Mouse (Mus musculus): ENCODE data around the gene Ndufab1.

Ndufab1 gene

DNA sequence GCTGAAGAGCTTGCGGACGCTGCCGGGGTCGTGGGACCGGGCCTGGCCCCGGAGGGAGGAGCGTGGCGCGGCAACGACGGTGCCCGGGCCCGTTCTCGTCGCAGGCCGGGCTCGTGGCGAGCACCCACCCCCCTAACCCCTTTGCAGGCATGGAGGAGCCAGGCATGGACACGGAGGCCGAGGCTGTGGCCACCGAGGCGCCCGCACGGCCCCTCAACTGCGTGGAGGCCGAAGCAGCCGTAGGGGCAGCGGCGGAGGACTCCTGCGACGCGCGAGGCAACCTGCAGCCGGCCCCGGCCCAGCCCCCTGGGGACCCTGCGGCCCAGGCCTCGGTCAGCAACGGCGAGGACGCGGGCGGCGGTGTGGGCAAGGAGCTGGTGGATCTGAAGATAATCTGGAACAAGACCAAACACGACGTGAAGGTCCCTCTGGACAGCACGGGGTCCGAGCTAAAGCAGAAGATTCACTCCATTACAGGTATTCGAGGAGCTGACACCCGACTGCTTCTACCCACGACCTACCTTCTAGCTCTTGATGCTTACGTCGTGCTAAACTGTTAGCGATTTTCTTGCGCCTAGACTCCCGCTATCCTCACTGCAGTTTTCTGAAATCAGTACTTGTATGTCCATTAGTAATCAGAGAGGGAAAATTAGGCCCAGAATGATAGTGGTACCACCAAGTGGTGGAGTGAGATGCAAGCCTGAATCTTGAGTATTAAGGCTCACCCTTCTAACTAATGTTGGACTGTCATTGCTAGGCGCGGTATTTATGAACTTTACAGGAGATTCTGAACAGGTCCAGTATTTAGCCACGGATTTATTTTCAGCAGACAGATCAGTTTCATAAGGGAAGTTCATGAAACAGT is 33.9 kb downstream of the Ndufab1 start:
- peak in 1 of 2 experiments; percentile 38 for DNase-seq

DNA sequence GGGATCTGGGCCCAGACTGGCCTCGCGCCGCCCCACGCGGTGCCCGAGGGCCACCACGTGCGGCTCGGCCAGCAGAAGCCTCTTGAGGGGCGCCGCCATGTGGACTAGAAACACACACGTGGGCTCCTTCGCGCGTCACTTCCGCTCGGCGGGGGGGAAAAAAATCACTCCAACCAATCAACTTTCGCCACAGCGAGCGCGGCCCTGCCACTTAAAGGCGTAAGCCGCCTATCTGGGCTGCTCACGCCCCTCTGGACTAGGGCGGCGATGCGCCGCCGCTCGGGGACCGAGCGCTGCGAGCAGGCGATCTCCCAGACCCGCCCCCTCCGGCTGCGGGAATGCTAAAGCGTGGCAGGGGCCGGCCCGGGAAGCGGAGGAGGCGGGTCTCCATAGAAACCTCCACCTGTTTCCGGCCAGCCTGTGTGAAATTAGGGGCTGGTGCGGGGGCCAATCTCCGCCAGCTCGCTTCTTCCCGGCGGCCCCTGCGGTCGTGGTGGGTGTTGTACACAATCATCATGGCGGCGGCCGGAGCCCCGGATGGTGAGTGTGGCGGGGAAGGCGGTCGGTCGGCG is 34.7 kb downstream of the Ndufab1 start, which contains the start of the genes Ubfd1 and Ears2:
Gene Ubfd1 (plus strand): TSS at position 231 of the 572 bp plus-strand sequence.
Gene Ears2 (minus strand): TSS at position 319 of the 572 bp plus-strand sequence.
- DNase-seq: peak; percentile 96 to 97

DNA sequence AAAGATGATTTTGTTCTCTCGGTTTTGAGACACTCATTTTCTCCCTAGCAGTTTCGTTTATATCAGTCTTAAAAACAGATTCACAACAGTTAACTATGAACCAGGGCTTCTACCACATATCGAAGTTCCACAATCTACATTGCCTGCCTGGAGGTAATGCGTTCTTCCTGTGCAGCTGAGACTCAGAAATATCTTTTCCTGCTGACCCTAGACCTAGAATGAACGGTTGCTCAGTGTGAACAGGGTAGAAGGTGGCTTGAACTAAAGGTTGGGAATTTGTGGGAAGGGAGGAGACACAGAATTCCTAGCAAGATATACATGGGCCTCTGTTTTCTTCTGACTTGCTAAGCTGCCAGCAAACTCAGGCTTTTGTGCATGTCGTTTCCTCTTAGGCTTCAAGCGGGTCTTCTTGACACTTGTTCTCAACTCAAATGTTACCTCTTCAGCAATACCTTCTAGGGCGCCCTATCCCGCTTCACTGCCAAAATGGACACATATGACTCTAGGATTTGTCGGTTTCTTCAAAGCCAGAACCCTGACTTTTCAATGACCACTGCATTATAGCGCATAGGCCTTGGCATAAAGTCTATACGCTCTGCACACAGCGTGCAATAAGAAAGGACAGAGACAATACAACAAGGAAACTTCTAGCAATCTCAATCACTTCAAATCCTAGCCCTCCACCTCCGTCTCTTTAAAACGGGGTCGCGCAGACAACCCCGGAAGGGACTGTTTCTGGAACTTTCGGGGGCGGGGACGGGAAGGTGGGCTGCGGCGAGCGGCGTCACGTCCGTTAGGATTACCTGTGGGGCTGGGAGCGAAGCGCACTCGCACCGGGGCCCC is 35.4 kb downstream of the Ndufab1 start:
- peak in 1 of 2 experiments; percentile 8 for DNase-seq

DNA sequence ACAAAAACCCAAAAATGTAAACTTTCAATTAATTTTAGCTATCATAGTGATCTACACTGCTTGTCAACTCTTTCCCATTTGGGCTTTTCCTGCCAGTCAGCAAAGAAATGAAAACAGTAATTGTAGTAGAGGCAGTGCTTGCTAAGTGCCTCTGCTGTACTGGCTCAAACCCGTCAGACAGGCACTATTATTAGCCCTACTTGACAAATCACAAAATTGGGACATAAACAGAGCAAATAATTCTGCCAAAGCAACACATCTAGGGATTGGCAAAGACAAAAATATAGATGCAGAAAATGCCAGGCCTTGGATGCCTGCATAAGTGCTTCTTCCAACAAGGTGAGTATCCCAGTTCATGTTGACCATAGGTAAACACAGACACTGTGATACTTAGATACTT is 36.0 kb downstream of the Ndufab1 start:
- no peak for DNase-seq

DNA sequence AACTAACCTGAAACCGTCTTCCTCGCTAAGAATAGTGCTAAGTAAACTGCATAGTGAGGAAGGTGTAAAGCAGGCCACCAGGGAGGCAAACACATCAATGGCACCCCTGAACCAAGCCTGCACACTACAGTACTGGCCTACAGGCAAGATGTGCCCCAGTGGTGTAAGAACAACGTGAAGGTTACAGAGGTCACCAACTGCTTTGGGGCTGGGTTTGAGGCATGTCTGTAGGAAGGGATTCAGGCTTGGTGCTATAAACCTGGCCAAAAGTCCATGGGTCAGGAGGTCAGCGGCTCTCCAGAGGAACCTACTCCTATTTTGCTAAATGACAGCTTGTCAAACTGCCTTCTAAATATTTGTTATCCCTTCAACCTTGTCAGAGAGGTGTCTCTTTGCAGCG is 45.1 kb downstream of the Ndufab1 start:
- no peak for DNase-seq

DNA sequence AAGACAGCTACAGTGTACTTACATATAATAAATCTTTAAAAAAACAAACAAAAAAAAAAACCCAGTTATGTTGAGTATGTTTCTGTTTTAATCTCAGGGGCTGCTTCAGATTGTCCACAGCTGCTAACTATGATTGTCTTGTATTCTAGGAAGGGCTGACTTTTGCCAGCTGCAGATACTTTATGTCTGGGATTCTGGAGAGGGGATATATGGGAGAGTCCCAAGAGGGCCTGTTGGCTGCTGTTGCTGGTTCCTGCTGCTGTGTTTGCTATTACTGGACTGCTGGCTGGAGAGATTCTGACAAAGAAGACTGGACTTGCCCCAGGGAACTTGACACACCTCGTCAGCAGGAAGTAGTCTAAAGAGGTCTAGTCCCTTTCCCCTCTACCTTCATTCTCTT is 50.9 kb downstream of the Ndufab1 start:
- DNase-seq: no peak

DNA sequence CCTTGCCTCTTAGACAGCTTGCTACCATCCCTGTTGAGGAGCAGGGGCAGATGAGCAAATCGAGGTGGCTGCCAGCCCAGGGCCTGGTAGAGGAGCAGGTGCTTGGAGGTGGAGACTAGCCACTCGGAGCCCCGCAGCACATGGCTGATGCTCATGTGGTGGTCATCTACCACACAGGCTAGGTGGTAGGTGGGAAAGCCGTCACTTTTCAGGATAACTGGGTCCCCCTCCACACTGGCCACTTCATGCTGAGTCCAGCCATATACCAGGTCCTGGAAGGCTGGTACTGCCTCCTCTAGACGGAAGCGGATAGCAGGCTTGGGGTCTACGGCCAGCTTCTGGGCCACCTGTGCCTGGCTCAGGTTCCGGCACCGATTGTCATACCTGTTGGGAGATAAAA is 53.5 kb downstream of the Ndufab1 start:
- no peak for DNase-seq

DNA sequence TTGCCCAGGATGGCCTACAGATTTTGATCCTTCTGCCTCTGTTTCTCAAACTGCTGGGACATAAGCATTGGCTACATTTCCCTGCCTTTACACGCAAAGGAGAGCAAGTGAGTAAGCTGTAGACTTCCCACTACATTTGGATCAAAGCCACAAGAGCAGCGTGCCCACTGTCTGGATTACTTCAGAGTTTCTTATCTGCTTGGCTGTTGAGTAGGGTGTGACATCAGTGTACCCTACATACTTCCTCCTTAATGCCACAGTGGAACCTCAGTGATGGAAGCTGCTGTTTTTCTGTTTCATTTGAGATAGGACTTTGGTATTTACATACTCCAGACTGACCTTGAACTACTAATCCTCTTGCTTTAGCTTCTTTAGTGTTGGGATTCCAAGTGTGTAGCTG is 54.9 kb downstream of the Ndufab1 start:
- DNase-seq: no peak

DNA sequence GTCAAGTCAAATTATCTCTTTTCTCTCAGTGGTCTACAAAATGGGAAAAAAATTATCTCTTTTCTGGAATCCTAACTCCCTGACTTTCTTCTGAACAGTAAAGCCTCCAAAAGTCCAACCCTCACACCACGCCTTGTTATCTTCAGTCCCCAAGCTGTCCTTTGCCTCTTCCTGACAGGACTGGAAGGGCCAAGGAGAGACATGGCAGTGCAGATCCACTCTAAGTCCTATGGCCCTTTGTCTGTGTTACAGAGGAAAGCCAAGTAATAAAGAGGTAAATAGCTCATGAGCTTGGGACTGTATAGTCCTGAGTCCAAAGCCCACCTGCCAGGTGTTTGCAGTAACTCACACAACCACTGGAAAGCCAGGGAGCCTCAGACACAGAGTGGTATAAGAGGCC is 56.0 kb downstream of the Ndufab1 start:
- no peak for DNase-seq

DNA sequence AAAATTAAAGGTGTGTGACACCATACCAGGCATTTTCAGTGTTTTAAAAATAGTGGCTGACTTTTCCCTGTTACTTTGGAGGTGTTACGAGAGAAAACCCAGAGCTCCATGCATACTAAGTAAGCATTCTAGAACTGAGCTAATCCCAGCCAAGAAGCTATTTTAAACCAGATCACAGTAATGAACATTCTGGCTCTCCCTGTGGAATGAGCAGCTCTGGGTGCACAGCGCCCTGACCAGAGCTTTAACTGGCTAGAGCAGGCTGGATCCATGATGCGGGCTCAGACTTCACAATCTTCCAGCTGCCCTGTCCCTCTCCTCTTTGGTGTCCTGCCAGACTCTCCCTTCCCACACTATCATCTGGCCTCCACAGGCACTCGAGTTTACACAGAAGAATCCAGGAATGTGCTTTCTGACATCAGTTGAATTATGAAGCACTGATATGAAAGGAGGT is 56.5 kb downstream of the Ndufab1 start:
- DNase-seq: peak; percentile 11 to 32

DNA sequence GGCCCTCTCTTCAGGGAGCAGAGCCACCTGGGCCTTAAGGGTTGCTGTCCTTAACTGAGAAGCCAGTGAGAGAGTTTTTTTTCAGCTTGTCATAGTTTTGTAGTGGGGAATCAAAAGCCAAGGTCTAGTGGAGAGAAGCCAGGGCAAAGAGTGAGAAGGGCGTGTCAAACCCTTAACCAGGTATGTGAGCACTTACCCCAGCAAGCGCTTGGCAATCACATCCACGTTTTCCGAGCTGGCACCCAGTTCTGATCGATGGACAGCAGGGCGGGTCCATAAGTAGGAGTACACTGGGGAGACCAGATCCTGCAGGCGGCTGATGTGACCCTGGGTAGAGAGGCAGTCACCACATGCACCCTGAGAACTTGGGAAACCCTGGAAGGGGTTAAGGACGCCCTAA is 57.6 kb downstream of the Ndufab1 start:
- no peak for DNase-seq
